Mouse (Mus musculus) embryonic facial prominence, embryonic 12.5 days (tissue): ENCODE measurements around the gene Gsg1. TPM values are rescaled to one million over a fixed set of nuclear protein-coding genes. Genes with fewer than 3 reads are reported as not detected.

Source experiments
- ATAC-seq: fragments of 200-750 bp; cut with Nextera tagmentation; 2 replicates; pipeline ENCODE4 v1.8.0; 2017; ENCODE audit not compliant: insufficient number of reproducible peaks, insufficient read depth, low FRiP score, low TSS enrichment
- H3K27ac ChIP-seq: fragments of 300-500 bp; sonication (generic); 2 replicates; pipeline ENCODE4 v1.5.1; 2016; ENCODE audit warnings: mild to moderate bottlenecking
- H3K27me3 ChIP-seq: fragments of 300-500 bp; sonication (generic); 2 replicates; pipeline ENCODE4 v1.6.1; 2016; ENCODE audit warnings: mild to moderate bottlenecking, moderate library complexity
- H3K36me3 ChIP-seq: fragments of 300-500 bp; sonication (generic); 2 replicates; pipeline ENCODE4 v1.6.1; 2016; ENCODE audit warnings: mild to moderate bottlenecking
- H3K4me1 ChIP-seq: fragments of 300-500 bp; sonication (generic); 2 replicates; pipeline ENCODE4 v1.6.1; 2016
- H3K4me2 ChIP-seq: fragments of 300-500 bp; sonication (generic); replicated peaks from 2 replicates; pipeline ENCODE4 v1.6.1; 2016; ENCODE audit warnings: mild to moderate bottlenecking, moderate library complexity
- H3K4me3 ChIP-seq: fragments of 300-500 bp; sonication (generic); 2 replicates; pipeline ENCODE4 v1.5.1; 2016; ENCODE audit warnings: mild to moderate bottlenecking
- H3K9ac ChIP-seq: fragments of 300-500 bp; sonication (generic); 2 replicates; pipeline ENCODE4 v1.6.1; 2016; ENCODE audit warnings: mild to moderate bottlenecking, moderate library complexity
- H3K9me3 ChIP-seq: fragments of 300-500 bp; sonication (generic); 2 replicates; pipeline ENCODE4 v1.6.1; 2016; ENCODE audit warnings: mild to moderate bottlenecking, moderate library complexity
- WGBS: fragments of 180-500 bp; shearing (Covaris S2); methylation state at CpG from one replicate; pipeline ENCODE4 v1.1.7; 2016; 5-methylcytosine and 5-hydroxymethylcytosine counted together
- polyA plus RNA-seq: library from polyadenylated mRNA; unstranded; fragments of >200 nt; fragmentation: Nextera tagmentation; extraction: Ambion mirVana; gene quantifications from 2 replicates; pipeline ENCODE4 v1.2.1, GENCODE M21; 2016

Gene Gsg1
- polyA plus RNA-seq, 1 experiment from 2014 or later: 0.45 TPM

DNA sequence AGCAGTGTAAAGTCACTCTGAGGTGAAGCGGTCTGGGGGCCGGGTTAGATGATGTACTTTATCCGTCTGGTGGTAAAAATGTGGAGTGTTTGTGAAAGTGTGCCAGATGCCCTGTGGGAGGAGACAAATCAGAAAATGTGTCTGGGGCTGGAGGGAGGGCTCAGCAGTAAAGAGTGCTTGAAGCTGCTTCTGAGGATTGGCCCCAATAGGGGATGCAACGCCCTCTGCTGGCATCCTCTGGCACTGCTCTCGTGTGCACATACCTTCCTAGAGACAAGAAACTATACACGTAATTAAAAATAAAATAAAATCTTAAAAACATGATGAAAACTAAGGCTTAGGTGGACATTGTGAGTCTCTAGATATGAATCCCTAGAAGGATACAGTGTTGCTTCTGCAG lies 6.3 kb upstream of the Gsg1 start:
- Histone ChIP-seq H3K27ac (no peak overlapping the region), H3K9me3 (peaks cover 3% of the 10 kb centered on the region; the same call in 1 of the 2 replicates), H3K36me3 (no peaks in the 10 kb centered on the region), H3K4me1 (no peaks in the 10 kb centered on the region), H3K9ac (no peak overlapping the region), H3K4me3 (no peak overlapping the region), H3K27me3 (no peaks in the 10 kb centered on the region), H3K4me2 (no peak overlapping the region)
- no peak for ATAC-seq
- WGBS: 91% methylated on average over 6 of the region's 6 CpGs

DNA sequence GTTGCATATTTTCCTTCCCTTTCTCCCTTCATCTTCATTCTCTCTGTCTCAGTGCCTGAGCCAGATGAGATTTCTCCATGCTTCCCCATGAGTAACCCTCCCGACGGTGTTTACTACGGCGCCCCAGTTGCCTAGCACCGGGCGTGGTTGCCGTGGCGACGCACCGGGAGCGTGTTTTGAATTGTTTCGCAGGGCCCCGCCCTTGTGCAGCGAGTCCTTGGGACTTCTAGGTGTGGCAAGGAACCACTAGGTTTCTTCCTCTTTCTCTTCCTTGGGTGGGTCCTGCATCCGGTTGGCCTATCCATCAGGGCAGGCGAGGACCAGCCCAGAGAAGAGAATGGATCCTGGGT lies 1.4 kb downstream of the Gsg1 start:
- Histone ChIP-seq H3K9me3 (peaks cover 3% of the 10 kb centered on the region; the same call in 1 of the 2 replicates), H3K4me3 (peak overlapping the region; percentile 11; the same call in 1 of the 2 replicates), H3K27ac (0 out of 2 replicates have a peak overlapping the region, but pooled peaks have one; percentile 65), H3K36me3 (no peaks in the 10 kb centered on the region), H3K4me1 (peaks cover 20% of the 10 kb centered on the region), H3K9ac (no peak overlapping the region), H3K27me3 (0 out of 2 replicates have a peak, but pooled peaks cover 5% of the 10 kb centered on the region), H3K4me2 (peak overlapping the region; percentile 47)
- WGBS: 7% methylated on average over 16 of the region's 16 CpGs
- ATAC-seq: peak; percentile 75; the same call in 1 of the 2 replicates

DNA sequence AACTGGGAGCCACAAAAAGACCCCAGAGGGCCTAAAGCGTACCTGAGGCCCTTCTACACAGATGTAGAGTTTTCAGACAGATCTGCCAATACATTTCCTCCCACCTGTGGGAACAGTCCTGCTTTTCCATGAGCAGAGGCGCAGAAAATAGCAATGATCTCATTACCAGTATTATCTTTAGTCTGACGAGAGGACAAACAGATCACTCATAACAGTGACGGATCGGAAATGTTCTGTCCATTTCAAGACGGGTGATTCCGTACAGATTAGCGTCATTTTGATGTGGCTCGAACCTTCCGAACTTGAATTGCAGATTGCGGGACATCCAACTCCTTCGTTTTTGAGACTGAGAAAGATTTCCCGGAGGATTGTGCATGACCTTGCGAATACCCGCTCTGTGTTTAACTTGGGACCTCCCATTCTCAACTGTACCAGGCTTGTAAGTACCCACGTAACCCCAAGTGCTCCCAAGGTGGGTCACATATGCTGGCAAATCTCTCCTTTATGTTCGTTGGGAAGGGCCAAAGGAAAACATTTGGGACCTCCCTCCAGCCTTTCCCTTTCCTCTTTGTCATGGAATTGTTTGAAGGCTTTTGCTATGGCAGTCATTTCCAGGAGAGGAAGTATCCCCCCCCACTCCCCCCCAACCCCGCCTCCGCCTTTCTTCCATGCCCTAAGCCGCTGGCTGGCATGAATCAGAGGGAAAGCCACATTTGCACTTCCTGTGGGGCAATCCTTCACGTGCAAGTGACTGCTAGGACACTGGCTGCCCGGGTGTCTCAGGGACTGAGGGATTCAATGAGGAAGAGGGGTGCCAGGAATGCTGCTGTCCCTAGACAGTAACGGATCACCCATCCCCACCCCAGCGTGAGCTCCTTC lies 2.1 kb downstream of the Gsg1 start:
- WGBS: 50% methylated on average over 24 of the region's 24 CpGs
- ATAC-seq: no peak; the same call in 1 of the 2 replicates
- Histone ChIP-seq H3K9me3 (peaks cover 3% of the 10 kb centered on the region; the same call in 1 of the 2 replicates), H3K4me3 (peak overlapping the region; percentile 11; the same call in 1 of the 2 replicates), H3K4me2 (peak overlapping the region; percentile 47), H3K9ac (no peak overlapping the region), H3K36me3 (no peaks in the 10 kb centered on the region), H3K27me3 (0 out of 2 replicates have a peak, but pooled peaks cover 5% of the 10 kb centered on the region), H3K4me1 (peaks cover 20% of the 10 kb centered on the region), H3K27ac (0 out of 2 replicates have a peak overlapping the region, but pooled peaks have one; percentile 65)

DNA sequence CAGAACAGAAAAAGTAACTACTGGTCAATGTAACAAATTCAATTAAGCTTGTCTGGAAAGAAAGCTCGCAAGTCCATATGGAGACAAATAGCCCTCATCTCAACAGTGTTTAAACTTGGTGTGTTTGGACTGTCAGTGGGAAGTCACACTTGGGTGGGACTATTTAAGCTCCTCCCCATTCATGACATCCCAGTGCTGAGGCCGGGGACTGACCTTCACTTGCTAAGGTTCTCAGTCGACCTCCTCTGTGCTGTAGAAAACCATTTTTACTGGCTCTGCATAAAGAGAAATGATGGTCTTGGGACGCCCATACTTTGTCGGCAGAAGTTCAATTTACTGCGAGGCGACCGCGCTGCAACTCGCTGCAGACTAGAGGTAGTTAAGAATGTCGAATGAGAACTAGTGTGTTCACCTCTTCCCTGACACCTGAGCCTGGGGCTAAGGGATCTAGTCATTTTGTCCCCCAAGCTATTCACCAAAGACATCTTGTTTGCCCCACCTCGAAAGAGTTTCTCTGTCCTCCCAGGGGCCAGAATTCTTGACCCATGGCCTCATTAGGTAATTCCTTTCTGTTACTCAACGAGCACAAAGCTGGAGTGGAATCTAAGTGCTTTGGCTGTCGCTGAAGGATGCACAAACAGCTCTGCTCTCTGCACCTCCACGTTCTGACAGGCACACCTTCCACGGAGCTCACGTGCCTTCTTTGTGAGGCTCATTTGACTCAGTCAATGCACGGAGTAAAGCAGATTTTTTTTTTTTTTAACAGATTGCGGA lies 3.0 kb downstream of the Gsg1 start:
- Histone ChIP-seq H3K36me3 (no peaks in the 10 kb centered on the region), H3K4me2 (no peak overlapping the region), H3K9me3 (peaks cover 3% of the 10 kb centered on the region; the same call in 1 of the 2 replicates), H3K9ac (no peak overlapping the region), H3K27me3 (0 out of 2 replicates have a peak, but pooled peaks cover 5% of the 10 kb centered on the region), H3K4me1 (peaks cover 20% of the 10 kb centered on the region), H3K27ac (peak overlapping the region; percentile 26; the same call in 1 of the 2 replicates), H3K4me3 (no peak overlapping the region)
- 63% methylated on average over 19 of the region's 19 CpGs for WGBS
- no peak for ATAC-seq

DNA sequence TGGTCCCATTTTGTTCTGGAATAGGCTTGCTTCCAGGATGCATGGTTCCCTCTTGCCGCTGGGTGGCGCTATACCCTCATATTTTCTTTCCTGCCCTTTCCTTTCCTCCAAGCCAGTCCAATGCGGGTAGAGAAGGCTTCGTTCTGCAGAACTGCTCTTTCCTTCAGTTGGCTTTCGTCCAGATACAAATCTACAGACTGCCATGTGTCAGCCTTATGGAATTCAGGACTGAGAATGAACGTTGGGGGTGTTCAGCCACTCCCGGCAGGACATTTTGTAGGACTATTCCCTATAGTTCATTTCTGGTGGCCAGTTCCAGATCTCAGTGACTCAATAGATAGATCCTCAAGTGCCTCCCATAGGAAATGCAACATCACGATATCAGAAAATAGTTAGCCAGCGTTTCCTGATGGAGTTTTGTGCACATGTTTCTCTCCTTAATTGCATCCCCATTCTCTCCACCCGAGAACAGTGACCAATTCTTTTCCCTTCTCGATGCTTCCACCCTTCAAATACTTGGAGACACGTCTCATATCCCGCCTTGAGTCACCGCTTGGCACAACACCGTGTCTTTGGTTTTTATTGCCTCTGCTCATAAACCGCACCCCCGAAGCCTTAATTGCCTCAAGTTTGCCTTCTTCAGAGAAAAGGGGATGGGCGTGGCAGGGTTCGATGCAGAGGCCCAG lies 4.2 kb downstream of the Gsg1 start:
- 0 out of 2 replicates have a peak, but pooled peaks cover 5% of the 10 kb centered on the region for H3K27me3 ChIP-seq
- no peaks in the 10 kb centered on the region for H3K36me3 ChIP-seq
- no peak overlapping the region for H3K9ac ChIP-seq
- H3K4me1 ChIP-seq: peaks cover 20% of the 10 kb centered on the region
- no peak overlapping the region for H3K27ac ChIP-seq
- ATAC-seq: peak; percentile 62
- no peak overlapping the region for H3K4me2 ChIP-seq
- no peaks in the 10 kb centered on the region for H3K9me3 ChIP-seq
- H3K4me3 ChIP-seq: no peak overlapping the region
- 49% methylated on average over 19 of the region's 19 CpGs for WGBS

DNA sequence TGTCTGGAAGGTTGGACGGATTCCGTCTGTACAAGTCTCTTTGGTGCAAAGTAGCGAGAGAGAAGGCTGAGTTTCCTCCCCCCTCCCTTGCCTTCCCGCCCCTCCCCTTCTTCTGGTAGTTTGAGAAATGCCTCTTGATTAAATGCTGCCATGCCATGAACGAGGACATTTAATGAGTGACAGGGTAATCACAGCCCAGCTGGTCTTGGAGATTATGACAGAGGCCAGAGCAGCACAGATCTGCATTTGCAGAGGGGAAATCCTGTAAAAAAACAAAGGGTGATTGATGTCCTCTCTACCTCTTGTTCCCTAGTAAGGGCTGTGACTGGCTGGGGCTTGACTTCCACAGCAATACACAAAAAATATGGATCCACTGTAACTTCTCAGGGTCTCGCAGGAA lies 6.3 kb downstream of the Gsg1 start:
- WGBS: 55% methylated on average over 6 of the region's 6 CpGs
- H3K36me3 ChIP-seq: no peaks in the 10 kb centered on the region
- H3K27ac ChIP-seq: no peak overlapping the region
- peaks cover 16% of the 10 kb centered on the region for H3K4me1 ChIP-seq
- 0 out of 2 replicates have a peak, but pooled peaks cover 5% of the 10 kb centered on the region for H3K27me3 ChIP-seq
- H3K9ac ChIP-seq: no peak overlapping the region
- H3K4me2 ChIP-seq: no peak overlapping the region
- no peak for ATAC-seq
- H3K4me3 ChIP-seq: no peak overlapping the region
- H3K9me3 ChIP-seq: no peaks in the 10 kb centered on the region

DNA sequence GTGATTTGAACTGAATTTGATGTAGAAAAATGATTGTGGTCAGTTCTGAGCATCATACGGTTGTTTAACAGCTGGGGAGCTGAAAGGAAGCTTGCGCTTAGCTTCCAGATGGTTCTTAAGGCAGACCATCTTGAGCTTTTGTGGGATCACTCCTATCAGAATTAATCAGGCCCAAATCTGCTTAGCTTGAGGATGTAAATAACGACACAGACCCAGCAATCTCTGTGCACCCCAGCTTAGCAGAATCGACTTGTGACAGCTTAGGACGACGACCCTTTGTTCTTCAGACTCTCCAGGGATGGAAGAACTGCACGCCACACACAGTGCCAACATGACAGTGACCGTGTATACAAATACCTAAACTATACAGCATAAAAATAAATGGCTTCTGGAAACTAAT lies 8.6 kb downstream of the Gsg1 start:
- H3K4me1 ChIP-seq: peaks cover 10% of the 10 kb centered on the region; the same call in 1 of the 2 replicates
- H3K9ac ChIP-seq: no peak overlapping the region
- H3K9me3 ChIP-seq: no peaks in the 10 kb centered on the region
- no peak for ATAC-seq
- H3K27ac ChIP-seq: no peak overlapping the region
- H3K4me3 ChIP-seq: no peak overlapping the region
- 0 out of 2 replicates have a peak, but pooled peaks cover 5% of the 10 kb centered on the region for H3K27me3 ChIP-seq
- WGBS: 73% methylated on average over 8 of the region's 8 CpGs
- H3K4me2 ChIP-seq: no peak overlapping the region
- no peaks in the 10 kb centered on the region for H3K36me3 ChIP-seq

DNA sequence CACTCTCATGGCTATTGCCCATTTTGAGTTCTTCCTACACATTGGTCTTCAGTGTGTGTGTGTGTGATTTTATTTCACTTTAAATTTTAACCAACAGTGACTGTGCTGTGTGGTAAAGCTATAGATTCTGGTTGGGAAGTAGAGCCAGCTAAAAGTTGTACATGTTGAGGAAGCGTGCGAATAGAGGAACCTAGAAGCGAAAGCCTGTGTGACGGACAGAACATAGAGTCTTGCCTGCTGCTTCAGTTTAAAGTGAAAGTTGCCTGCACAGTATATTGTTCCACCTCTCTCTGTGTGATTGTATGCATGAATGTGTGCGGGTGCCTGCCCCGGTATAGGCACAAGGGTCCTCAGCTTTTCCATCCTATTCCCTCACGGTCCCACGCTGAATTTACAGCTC lies 13.8 kb downstream of the Gsg1 start:
- Histone ChIP-seq H3K4me2 (no peak overlapping the region), H3K4me1 (peaks cover 3% of the 10 kb centered on the region; the same call in 1 of the 2 replicates), H3K9ac (no peak overlapping the region), H3K27me3 (no peaks in the 10 kb centered on the region), H3K36me3 (0 out of 2 replicates have a peak, but pooled peaks cover under 1% of the 10 kb centered on the region), H3K9me3 (no peaks in the 10 kb centered on the region), H3K4me3 (no peak overlapping the region), H3K27ac (no peak overlapping the region)
- WGBS: 93% methylated on average over 8 of the region's 8 CpGs
- ATAC-seq: no peak

DNA sequence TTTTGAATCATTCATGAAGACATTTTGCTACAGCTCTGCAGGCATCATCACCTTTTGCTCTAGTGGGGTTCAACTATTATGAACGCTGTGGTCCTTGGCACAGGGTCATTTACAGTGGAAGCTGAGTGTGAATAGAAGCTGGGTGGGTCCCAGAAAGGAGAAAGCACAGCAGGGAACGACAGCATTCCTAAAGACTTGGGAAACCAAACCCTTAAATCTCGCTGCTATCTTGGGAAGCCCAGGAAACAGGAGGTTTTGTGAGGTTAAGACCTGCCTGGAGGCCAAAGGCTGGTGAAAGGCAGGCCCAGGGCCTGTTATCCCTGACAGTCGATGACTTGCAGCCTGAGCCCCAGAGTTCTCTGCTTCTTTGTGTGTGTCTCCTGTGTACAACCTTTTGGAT lies 15.9 kb downstream of the Gsg1 start:
- Histone ChIP-seq H3K4me2 (no peak overlapping the region), H3K36me3 (peaks cover 4% of the 10 kb centered on the region; the same call in 1 of the 2 replicates), H3K4me1 (peaks cover 3% of the 10 kb centered on the region; the same call in 1 of the 2 replicates), H3K27ac (no peak overlapping the region), H3K4me3 (no peak overlapping the region), H3K27me3 (no peaks in the 10 kb centered on the region), H3K9ac (no peak overlapping the region), H3K9me3 (no peaks in the 10 kb centered on the region)
- no peak for ATAC-seq
- 47% methylated on average over 4 of the region's 4 CpGs for WGBS

DNA sequence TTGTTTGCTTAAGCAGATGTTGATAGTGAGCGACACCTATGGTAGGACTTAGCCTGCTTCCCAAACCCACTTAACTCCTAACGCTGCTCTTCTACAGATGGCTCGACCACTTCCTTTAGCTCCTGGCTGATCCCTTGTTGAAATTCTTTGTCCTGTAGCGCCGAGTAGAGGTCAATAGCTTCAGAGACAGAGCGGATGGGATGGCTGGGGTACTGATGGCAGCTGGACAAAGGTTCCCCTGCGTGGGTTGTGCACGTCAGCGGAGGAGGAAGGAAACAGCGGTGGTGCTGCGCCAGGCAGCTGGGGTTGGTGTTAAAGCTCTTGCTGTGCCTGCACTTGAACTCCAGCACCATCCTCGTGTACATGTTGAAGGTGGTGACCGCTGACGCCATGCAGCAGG lies 16.8 kb downstream of the Gsg1 start:
- Histone ChIP-seq H3K4me2 (no peak overlapping the region), H3K36me3 (peaks cover 6% of the 10 kb centered on the region; the same call in 1 of the 2 replicates), H3K4me3 (no peak overlapping the region), H3K4me1 (peaks cover 3% of the 10 kb centered on the region; the same call in 1 of the 2 replicates), H3K9me3 (no peaks in the 10 kb centered on the region), H3K27me3 (no peaks in the 10 kb centered on the region), H3K9ac (no peak overlapping the region), H3K27ac (no peak overlapping the region)
- no peak for ATAC-seq
- 82% methylated on average over 14 of the region's 14 CpGs for WGBS

DNA sequence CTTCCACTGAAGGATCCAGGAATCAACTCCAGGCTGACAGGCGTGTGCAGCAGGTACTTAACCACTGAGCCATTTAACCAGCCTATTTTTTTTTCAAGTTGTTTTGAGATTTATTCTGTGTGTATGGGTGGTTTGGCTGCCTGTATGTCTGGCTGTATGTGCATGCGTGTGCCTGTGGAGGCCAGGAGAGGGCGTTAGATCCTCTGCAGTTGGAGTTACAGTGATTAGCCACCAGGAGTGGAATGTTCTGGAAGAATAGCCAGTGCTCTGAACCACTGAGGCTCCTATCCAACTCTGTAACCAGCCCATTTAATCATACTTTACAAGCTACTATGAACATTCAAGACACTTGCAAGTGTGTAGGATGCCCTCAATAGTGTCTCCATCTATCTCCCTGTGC lies 17.6 kb downstream of the Gsg1 start:
- Histone ChIP-seq H3K4me1 (peaks cover 3% of the 10 kb centered on the region; the same call in 1 of the 2 replicates), H3K4me3 (no peak overlapping the region), H3K9me3 (no peaks in the 10 kb centered on the region), H3K36me3 (peaks cover 10% of the 10 kb centered on the region; the same call in 1 of the 2 replicates), H3K9ac (no peak overlapping the region), H3K27me3 (no peaks in the 10 kb centered on the region), H3K4me2 (no peak overlapping the region), H3K27ac (no peak overlapping the region)
- ATAC-seq: no peak
- 90% methylated on average over 3 of the region's 3 CpGs for WGBS
